Mouse (Mus musculus) G1E (cell line): Measurements from ENCODE around the gene Mfsd2b. TPM values are rescaled to one million over a fixed set of nuclear protein-coding genes. Genes with fewer than 3 reads are reported as not detected.
"Not testable (repeated sequence)": the region's sequence is repeated elsewhere in the genome, so short reads cannot be mapped to it uniquely, and the experiment has no call there.

Experiments
- ATAC-seq: 2 replicates; pipeline ENCODE4 v1.8.0; 2016; ENCODE audit warnings: mild to moderate bottlenecking; ENCODE audit not compliant: insufficient number of reproducible peaks, poor library complexity, low FRiP score, severe bottlenecking; ENCODE audit errors: extremely low read depth
- DNase-seq: peaks from one replicate; pipeline ENCODE4 v3.0.0; 2012; ENCODE audit warnings: low spot score
- H3K27me3 ChIP-seq: 2 replicates; pipeline ENCODE4 v1.6.1; 2012; ENCODE audit warnings: mild to moderate bottlenecking, low read length, inconsistent platforms; ENCODE audit not compliant: insufficient read depth
- H3K36me3 ChIP-seq: replicated peaks from 2 replicates; pipeline ENCODE3; 2012; ENCODE audit warnings: mild to moderate bottlenecking, inconsistent platforms
- H3K4me1 ChIP-seq: 2 replicates; pipeline ENCODE4 v1.6.1; 2012; ENCODE audit warnings: low read depth, low read length, inconsistent platforms, mixed read lengths; ENCODE audit not compliant: insufficient read depth
- H3K4me3 ChIP-seq: 2 replicates; pipeline ENCODE4 v1.5.1; 2012; ENCODE audit warnings: low read depth, mild to moderate bottlenecking, inconsistent platforms, low read length, moderate library complexity, mixed read lengths
- H3K9me3 ChIP-seq: replicated peaks from 2 replicates; pipeline ENCODE4 v1.6.1; 2012; ENCODE audit warnings: inconsistent platforms
- CTCF ChIP-seq: IDR thresholded peaks from 2 replicates; pipeline ENCODE4 v1.5.1; 2012; ENCODE audit warnings: low read depth, low read length, inconsistent platforms, mixed read lengths
- GATA1 ChIP-seq: IDR thresholded peaks from 2 replicates; pipeline ENCODE4 v1.6.1; 2012; ENCODE audit warnings: borderline replicate concordance, low read length, inconsistent platforms, mixed read lengths
- GATA2 ChIP-seq: IDR thresholded peaks from 2 replicates; pipeline ENCODE4 v1.6.1; 2012; ENCODE audit warnings: low read depth, low read length, inconsistent platforms, borderline replicate concordance
- POLR2AphosphoS5 ChIP-seq: IDR thresholded peaks from 2 replicates; pipeline ENCODE4 v1.6.1; 2012; ENCODE audit warnings: low read depth, low read length, inconsistent platforms; ENCODE audit not compliant: insufficient replicate concordance
- TAL1 ChIP-seq: conservative IDR thresholded peaks from 2 replicates; pipeline ENCODE4 v1.6.1; 2012; ENCODE audit warnings: low read depth, low read length, inconsistent platforms, mixed read lengths
- polyA plus RNA-seq: library from polyadenylated mRNA; stranded (reverse); fragments of >175 nt; gene quantifications from 2 replicates; pipeline ENCODE4 v1.2.3, GENCODE M21; 2012
- total RNA-seq, 2 experiments: library from RNA; stranded (forward) in 1 of 2; stranded (reverse) in 1 of 2; fragments of 200-1000 nt in 1 of 2; fragments of >200 nt in 1 of 2; fragmentation: Nextera tagmentation in 1 of 2; gene quantifications; 2 replicates each; pipeline ENCODE4 v1.2.3; 2014 to 2017

Gene Mfsd2b
- total and polyA plus RNA-seq, 3 experiments = 72.0 to 182 (median 120) TPM

DNA sequence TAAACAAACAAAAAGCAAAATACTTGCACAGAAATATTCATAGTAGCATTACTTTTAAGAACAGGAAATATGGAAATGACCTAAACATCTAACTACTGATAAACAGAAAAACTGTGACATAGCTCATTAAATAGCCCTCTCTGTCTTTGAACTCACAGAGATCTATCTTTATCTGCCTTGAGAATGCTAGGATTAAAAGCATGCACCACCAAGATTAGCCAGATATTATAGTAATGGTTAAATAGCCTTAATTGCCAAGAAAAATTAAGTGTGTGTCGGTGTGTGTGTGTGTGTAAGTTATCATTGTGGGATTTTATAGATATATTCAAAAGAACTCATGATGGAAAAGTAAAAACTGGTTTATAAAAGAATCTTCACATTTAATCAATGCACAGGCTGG is 15.7 kb upstream of the Mfsd2b start:
- TF ChIP-seq POLR2AphosphoS5 (no peak), TAL1 (no peak), GATA1 (no peak), GATA2 (no peak)
- DNase-seq (no peak), ATAC-seq (no peak)
- H3K9me3 ChIP-seq = no peaks in the 10 kb centered on the region
- H3K27me3 ChIP-seq = no peaks in the 10 kb centered on the region
- H3K36me3 ChIP-seq = peaks cover 81% of the 10 kb centered on the region
- H3K4me3 ChIP-seq = no peak overlapping the region
- peaks cover 4% of the 10 kb centered on the region; the same call in 1 of the 2 replicates for H3K4me1 ChIP-seq

DNA sequence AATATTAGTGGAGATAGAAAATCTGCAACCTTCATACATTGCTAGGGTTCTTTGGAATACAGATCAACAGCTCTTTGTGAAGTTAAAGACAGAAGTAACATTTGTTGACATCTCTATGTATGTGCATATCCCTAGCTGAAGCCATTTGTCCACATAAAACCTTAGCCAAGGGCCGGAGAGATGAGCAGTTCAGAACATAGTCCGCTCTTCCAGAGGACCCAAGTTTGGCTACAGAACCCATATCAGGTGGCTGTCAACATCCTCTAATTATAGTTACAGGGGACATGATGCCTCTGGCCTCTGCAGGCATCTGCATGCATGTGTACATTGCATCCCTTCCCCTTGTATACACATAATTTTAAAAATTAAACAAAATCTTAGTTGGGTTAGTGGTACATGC is 15.1 kb upstream of the Mfsd2b start:
- DNase-seq = no peak
- H3K27me3 ChIP-seq = no peaks in the 10 kb centered on the region
- H3K9me3 ChIP-seq = no peaks in the 10 kb centered on the region
- H3K4me3 ChIP-seq = no peak overlapping the region
- no peak for ATAC-seq
- H3K4me1 ChIP-seq = peaks cover 4% of the 10 kb centered on the region; the same call in 1 of the 2 replicates
- peaks cover 85% of the 10 kb centered on the region for H3K36me3 ChIP-seq
- TF ChIP-seq GATA1 (no peak), POLR2AphosphoS5 (no peak), CTCF (no peak), TAL1 (no peak), GATA2 (no peak)

DNA sequence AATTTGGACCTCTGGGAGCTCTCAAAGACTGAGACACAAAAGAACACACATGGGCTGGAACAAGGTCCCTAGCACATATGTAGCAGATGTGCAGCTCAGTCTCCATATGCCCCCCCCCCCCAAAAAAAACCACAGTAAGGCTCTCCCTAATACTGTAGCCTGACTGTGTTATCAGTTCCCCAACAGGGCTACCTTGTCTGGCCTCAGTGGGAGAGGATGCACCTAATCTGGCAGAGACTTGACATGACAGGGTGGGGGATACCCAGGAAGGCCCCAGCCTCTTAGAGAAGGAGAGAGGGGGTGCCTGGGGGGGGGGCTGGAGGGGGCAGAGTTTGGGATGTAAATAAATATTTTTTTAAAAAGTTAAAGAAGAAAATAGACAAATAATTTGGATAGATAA is 14.6 kb upstream of the Mfsd2b start:
- TF ChIP-seq TAL1 (no peak), POLR2AphosphoS5 (no peak), GATA2 (no peak), CTCF (no peak), GATA1 (no peak)
- H3K36me3 ChIP-seq = peaks cover 86% of the 10 kb centered on the region
- H3K9me3 ChIP-seq = no peaks in the 10 kb centered on the region
- ATAC-seq (no peak), DNase-seq (no peak)
- no peaks in the 10 kb centered on the region for H3K27me3 ChIP-seq
- H3K4me1 ChIP-seq = peaks cover 4% of the 10 kb centered on the region; the same call in 1 of the 2 replicates
- no peak overlapping the region for H3K4me3 ChIP-seq

DNA sequence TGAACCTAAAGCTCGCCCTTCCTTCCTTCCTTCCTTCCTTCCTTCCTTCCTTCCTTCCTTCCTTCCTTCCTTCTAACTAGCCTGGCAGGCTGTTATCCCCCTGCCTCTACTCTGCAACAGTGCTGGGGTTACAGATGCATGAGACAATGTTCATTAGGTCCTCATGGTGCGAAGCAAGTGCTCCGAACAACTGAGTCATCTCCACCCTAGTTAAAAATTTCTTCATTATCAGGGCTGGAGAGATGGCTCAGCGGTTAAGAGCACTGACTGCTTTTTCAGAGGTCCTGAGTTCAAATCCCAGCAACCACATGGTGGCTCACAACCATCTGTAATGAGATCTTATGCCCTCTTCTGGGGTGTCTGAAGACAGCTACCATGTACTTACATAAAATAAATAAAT is 12.4 kb upstream of the Mfsd2b start:
- H3K4me1 ChIP-seq, H3K9me3 ChIP-seq, H3K27me3 ChIP-seq, H3K4me3 ChIP-seq, DNase-seq, ATAC-seq: not testable (repeated sequence)
- H3K36me3 ChIP-seq = peaks cover 87% of the 10 kb centered on the region

DNA sequence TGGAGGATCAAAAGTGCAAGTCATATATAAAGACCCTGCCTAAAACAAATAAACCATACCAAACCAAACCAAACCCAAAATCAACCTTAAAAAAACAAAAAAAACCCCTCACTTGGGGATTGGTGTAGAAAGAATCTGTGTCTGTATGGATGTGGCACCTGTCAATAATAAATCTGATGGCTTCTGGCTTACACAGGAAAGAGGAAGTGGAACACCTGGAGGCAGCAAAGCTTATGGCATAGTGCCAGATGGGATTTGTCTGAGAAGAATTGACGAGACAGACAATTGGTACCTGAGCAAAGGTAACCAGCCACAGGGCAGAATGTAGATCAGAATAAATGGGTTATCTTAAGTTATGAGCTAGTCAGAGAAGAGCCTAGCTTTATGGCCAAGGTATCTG is 10.9 kb upstream of the Mfsd2b start:
- TF ChIP-seq POLR2AphosphoS5 (no peak), TAL1 (no peak), CTCF (no peak), GATA1 (no peak), GATA2 (no peak)
- no peaks in the 10 kb centered on the region for H3K27me3 ChIP-seq
- peaks cover 4% of the 10 kb centered on the region; the same call in 1 of the 2 replicates for H3K4me1 ChIP-seq
- no peak for ATAC-seq
- H3K36me3 ChIP-seq = peaks cover 86% of the 10 kb centered on the region
- no peak for DNase-seq
- H3K4me3 ChIP-seq = no peak overlapping the region
- H3K9me3 ChIP-seq = no peaks in the 10 kb centered on the region

DNA sequence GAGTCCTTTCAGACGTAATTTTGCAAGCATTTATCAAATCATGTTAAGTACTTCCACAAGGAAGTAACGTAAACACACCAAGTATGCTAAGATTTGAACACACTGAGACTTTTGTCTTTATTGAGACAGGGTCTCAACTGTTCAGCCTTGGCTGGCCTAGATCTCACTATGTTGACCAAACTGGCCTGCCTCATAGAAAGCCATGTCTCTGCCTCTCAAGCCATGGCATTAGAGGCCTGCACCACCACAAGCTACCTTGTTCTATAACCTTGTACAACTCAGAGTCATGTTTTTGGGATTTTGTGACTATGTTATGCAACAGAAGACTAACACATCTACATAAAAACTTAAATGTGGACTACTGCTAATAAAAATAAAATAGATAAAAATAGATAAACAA is 7.9 kb upstream of the Mfsd2b start:
- DNase-seq = no peak
- Histone ChIP-seq H3K36me3 (peaks cover 81% of the 10 kb centered on the region), H3K9me3 (no peaks in the 10 kb centered on the region), H3K4me3 (no peak overlapping the region), H3K27me3 (no peaks in the 10 kb centered on the region), H3K4me1 (peaks cover 8% of the 10 kb centered on the region)
- TF ChIP-seq GATA2 (no peak), GATA1 (no peak)
- no peak for ATAC-seq

DNA sequence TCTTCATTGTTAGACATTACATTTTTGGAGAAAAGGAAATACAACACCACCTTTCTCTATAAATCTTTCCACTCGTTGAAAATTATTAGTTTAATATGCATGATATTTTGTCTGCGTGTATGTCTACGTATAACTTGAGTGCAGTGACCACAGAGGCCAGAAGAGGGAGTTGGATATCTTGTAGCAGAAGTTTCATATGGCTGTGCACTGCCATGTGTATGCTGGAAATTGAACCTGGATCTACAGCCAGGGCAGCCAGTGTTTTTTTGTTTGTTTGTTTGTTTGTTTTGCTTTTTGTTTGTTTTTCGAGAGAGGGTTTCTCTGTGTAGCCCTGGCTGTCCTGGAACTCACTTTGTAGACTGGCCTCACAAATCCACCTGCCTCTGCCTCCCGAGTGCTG is 4.9 kb upstream of the Mfsd2b start:
- TF ChIP-seq CTCF (no peak), GATA2 (no peak), POLR2AphosphoS5 (no peak), GATA1 (no peak), TAL1 (no peak)
- DNase-seq (no peak), ATAC-seq (no peak)
- H3K27me3 ChIP-seq = no peaks in the 10 kb centered on the region
- H3K4me1 ChIP-seq = peaks cover 32% of the 10 kb centered on the region
- no peak overlapping the region for H3K4me3 ChIP-seq
- H3K9me3 ChIP-seq = no peaks in the 10 kb centered on the region
- peaks cover 61% of the 10 kb centered on the region for H3K36me3 ChIP-seq
